ENCODE assay signal across 8 mouse cellular contexts in the genomic region with DNA sequence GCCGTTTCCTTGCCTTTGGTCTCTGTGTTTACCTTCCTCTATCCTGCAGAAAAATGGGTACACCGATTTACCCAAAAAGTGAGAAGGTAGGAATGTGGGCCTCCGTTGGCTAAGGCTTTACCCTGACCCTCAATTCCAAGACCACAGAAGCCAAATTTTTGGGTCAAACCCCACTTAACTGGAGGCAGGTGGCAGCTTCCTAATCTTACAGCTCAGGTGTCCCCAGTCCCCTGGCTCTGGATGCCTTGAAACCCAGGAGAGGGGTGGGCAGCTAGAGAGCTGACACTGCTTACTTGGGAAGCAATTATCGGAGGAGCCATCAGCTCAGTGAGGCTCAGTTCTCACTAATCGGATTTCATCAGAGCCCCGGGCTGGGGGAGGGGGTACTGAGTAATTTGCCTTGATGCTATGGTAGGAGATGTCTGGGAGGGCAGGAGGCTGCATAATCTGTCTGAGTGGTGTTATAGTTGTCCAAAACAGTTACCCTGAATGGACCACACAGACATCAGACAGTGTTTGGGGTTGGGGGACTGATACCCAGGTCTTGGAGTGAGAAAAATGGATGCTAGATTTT. TPM values are rescaled to one million over a fixed set of nuclear protein-coding genes. Genes with fewer than 3 reads are reported as not detected.
DNase-seq lines count a peak whose midpoint lies in the region; TF ChIP-seq lines count a peak whose summit lies in the region.

Gene Smug1 (minus strand): TSS at position 51 of the 574 bp plus-strand sequence.

- no peak for TF ChIP-seq CTCF in gastrocnemius, adult 2 months (IDR thresholded peaks at IDR 0.05)
- TF ChIP-seq CTCF in olfactory bulb, adult 2 months (IDR thresholded peaks at IDR 0.05; ENCODE audit: insufficient read depth, low read depth, low read length) = no peak

- DNase-seq in gastrocnemius, adult 2 months = no peak
- DNase-seq in gastrocnemius, postnatal 25 days = no peak
- DNase-seq in MN1 (ENCODE audit: low spot score) = peak; percentile 63
- DNase-seq in heart, adult 18-20 months = no peak
- no peak for DNase-seq in layer of hippocampus, postnatal 25 days (ENCODE audit: extremely low spot score in 1 of 2, low spot score in 1 of 2)
- no peak for DNase-seq in cerebellum, adult 8-10 months
- no peak for DNase-seq in spleen, adult 12 weeks (ENCODE audit: low spot score)

- intact Hi-C loops in gastrocnemius, adult 2 months (cut with DNase I) = loop anchor here (5.0 kb wide), 1 partner anchor 45 kb away; no protein-coding TSS in a partner anchor

- H3K4me1 ChIP-seq in olfactory bulb, adult 2 months (ENCODE audit: control insufficient read depth, insufficient read depth, low read length) = peaks cover 12% of the 10 kb centered on the region

- TF ChIP-seq POLR2A in olfactory bulb, adult 2 months (IDR thresholded peaks at IDR 0.05; ENCODE audit: insufficient read depth, low read depth, low read length) = no peak

- no peak within 1 kb of the TSS for H3K4me3 ChIP-seq in gastrocnemius, adult 2 months
- H3K4me3 ChIP-seq in olfactory bulb, adult 2 months (ENCODE audit: insufficient read depth, low read depth, low read length) = no peak within 1 kb of the TSS

- H3K27ac ChIP-seq in gastrocnemius, adult 2 months = no peak within 1 kb of the TSS
- H3K27ac ChIP-seq in olfactory bulb, adult 2 months (ENCODE audit: insufficient read depth, low read depth, low read length) = no peak within 1 kb of the TSS

- 44% methylated on average over 6 of the region's 6 CpGs for whole genome bisulfite sequencing in olfactory bulb, adult 2 months

RNA-seq across cellular contexts. Expression of gene Smug1, which starts in this region (rescaled TPM):
- total RNA-seq in gastrocnemius, adult 2 months (2021) = 10 to 100 TPM; 10.8 to 12.7 TPM
- total RNA-seq in gastrocnemius, postnatal 25 days (2021) = 10 to 100 TPM in 1 of 2 experiments, 1 to 10 TPM in 1; 9.4 to 11.7 TPM
- total RNA-seq in heart, adult 18-20 months (2021) = 10 to 100 TPM; 10.9 to 12.9 TPM
- 10 to 100 TPM; 17.4 to 20.2 TPM for total RNA-seq in layer of hippocampus, postnatal 25 days (2021)
- polyA plus RNA-seq in olfactory bulb, adult 2 months (2012; ENCODE audit: insufficient read depth, insufficient read length, low replicate concordance, missing spikeins) = not detected in 2 replicates
